Mouse (Mus musculus): Measurements from ENCODE around the gene Cdkal1. TPM values are rescaled to one million over a fixed set of nuclear protein-coding genes. Genes with fewer than 3 reads are reported as not detected.

The Cdkal1 gene
- polyA plus RNA-seq, 1 experiment, result 7.2 TPM

DNA sequence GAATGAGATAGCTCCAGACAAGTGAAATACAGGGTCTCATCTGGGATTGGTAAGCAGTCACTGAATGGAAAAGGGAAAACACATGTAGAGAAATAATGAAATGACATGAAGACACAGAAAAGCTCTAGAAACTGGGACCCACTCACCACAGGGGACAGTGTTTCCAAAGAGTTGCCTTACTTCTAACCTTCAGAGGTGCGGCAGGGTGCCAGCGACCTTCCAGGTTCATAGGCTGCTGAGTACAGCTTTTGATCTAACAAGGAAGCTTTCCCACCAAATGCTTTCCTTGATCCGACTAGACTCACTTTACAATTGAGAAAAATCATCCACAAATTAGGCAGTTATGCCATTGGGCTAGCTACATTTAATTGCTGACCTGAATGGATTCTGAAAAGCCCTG lies 507.1 kb downstream of the Cdkal1 start:
- TF ChIP-seq CTCF (IDR thresholded peaks at IDR 0.05; ENCODE audit: borderline replicate concordance, extremely low read depth, insufficient read depth, insufficient read length) (no peak), POLR2A (IDR thresholded peaks at IDR 0.05; ENCODE audit: borderline replicate concordance, extremely low read depth, insufficient read depth, insufficient read length, poor library complexity, severe bottlenecking) (no peak)
- DNase-seq (ENCODE audit: low read depth), result peak; percentile 36

DNA sequence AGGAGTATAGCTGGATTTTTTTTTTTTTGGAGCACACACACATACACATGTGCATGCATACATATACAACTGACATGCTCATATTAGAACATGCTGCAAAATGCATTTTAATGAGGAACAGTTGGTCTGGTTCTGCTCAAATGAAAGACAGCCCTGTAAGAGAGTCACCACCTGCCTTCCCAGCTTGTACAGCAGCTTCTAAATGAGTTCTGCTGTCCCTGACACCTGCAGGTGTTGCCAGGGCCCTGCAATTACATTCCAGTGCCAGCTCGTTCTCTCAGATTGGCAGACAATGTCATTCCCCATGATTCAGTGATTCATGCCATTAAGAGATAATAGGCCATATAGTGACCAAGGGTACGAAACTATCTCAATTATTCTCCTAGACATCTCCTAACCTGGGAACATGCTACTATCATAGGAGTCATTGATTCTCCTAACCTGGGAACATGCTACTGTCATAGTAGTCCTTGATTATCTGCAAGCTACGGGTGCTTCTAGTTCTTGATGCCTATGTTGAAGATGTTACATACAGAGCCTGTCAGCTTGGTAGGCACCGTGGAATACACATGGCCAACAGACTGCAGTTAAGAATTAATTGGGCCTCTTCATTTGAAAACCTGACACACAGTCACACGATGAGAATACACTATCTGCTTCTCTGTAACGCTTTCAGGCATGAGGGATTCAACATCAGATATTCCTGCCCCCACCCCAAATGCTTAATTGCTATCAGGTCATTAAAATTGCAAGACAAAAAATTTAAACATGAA lies 522.6 kb downstream of the Cdkal1 start:
- TF ChIP-seq CTCF (IDR thresholded peaks at IDR 0.05; ENCODE audit: borderline replicate concordance, extremely low read depth, insufficient read depth, insufficient read length), result no peak
- no peak for TF ChIP-seq POLR2A (IDR thresholded peaks at IDR 0.05; ENCODE audit: borderline replicate concordance, extremely low read depth, insufficient read depth, insufficient read length, poor library complexity, severe bottlenecking)
- peak; percentile 86 for DNase-seq (ENCODE audit: low read depth)

DNA sequence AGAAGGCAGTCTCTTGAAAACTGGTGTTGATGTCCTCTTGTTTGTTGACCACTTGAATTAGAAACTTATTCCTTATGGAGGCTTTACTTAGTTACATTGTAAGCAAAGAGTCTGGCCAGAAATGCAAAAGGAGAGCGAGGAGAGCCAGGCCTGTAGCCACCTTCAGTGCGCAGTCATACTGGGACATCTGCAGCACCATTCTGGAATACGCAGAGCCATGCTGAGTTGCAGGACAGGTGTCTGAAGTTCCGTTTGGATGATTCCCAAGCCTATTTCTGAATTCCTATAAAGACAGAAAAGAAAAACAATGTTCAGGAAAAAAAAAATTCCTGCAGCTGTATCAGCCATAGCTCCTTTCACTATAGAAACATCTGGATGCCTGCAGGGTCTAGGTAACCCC lies 529.5 kb downstream of the Cdkal1 start:
- no peak for DNase-seq (ENCODE audit: low read depth)

DNA sequence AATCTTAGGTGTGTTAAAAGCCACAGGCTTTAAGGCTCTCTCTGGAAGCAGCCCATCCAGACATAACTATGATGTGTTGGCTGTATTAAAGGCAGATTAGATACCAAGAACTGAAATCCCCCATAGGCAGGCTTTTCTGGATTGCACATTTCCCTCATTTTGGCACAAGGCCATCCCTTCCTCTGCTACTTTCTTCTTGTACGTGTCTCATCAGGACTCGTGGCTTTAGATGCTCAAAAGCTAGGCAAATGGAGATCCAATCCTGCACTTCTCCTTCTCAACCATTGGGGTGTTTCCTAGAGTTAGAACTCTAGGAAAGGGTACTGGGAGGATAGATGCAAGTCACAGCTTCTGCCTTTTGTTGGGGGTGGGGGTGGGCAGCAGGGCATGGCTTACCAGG lies 535.1 kb downstream of the Cdkal1 start:
- no peak for TF ChIP-seq POLR2A (IDR thresholded peaks at IDR 0.05; ENCODE audit: borderline replicate concordance, extremely low read depth, insufficient read depth, insufficient read length, poor library complexity, severe bottlenecking)
- no peak for TF ChIP-seq CTCF (IDR thresholded peaks at IDR 0.05; ENCODE audit: borderline replicate concordance, extremely low read depth, insufficient read depth, insufficient read length)
- DNase-seq (ENCODE audit: low read depth), result peak; percentile 48

More for the DNA sequence above, 529.5 kb downstream of the Cdkal1 start:
- no peak for TF ChIP-seq POLR2A (IDR thresholded peaks at IDR 0.05; ENCODE audit: borderline replicate concordance, extremely low read depth, insufficient read depth, insufficient read length, poor library complexity, severe bottlenecking)
- no peak for TF ChIP-seq CTCF (IDR thresholded peaks at IDR 0.05; ENCODE audit: borderline replicate concordance, extremely low read depth, insufficient read depth, insufficient read length)

DNA sequence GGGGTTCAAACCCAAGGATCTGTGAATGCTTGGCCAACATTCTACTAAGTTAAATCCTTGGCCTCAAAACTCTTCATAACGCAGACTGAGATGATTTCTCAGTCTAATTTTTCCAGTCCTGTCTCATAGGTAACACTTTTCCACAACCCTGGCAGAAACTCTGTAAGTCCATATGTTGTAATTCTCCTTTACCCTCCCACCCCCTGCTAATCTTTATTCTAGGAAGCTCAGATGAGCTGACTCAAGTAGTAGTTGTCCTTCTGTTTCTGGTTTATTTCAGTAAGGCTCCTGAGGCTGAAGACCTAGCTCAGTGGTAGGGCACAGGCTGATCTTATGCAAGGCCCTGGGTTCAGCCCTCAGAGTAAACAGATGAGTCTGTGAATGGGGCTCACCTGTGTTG lies 537.8 kb downstream of the Cdkal1 start:
- TF ChIP-seq POLR2A (IDR thresholded peaks at IDR 0.05; ENCODE audit: borderline replicate concordance, extremely low read depth, insufficient read depth, insufficient read length, poor library complexity, severe bottlenecking) (no peak), CTCF (IDR thresholded peaks at IDR 0.05; ENCODE audit: borderline replicate concordance, extremely low read depth, insufficient read depth, insufficient read length) (no peak)
- no peak for DNase-seq (ENCODE audit: low read depth)

DNA sequence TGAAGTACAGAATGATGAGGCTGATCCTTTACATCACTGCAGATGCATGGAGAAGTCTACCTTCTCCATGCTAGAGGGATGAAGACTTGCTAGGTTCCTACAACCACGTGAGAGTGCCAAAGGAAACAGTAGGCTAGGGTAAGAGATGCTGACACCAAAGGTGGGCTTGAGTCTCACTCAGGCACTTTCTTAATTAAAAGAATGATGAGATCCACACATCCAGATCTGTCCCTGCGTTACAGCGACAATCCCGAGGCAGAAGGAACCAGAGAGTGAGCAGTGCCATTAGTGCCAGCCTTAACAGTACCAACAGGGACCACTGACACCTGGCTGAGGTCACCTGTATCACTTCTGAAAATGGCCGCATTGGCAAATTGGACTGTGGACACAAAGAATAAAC lies 539.2 kb downstream of the Cdkal1 start:
- DNase-seq (ENCODE audit: low read depth), result no peak
- TF ChIP-seq CTCF (IDR thresholded peaks at IDR 0.05; ENCODE audit: borderline replicate concordance, extremely low read depth, insufficient read depth, insufficient read length) (no peak), POLR2A (IDR thresholded peaks at IDR 0.05; ENCODE audit: borderline replicate concordance, extremely low read depth, insufficient read depth, insufficient read length, poor library complexity, severe bottlenecking) (no peak)

DNA sequence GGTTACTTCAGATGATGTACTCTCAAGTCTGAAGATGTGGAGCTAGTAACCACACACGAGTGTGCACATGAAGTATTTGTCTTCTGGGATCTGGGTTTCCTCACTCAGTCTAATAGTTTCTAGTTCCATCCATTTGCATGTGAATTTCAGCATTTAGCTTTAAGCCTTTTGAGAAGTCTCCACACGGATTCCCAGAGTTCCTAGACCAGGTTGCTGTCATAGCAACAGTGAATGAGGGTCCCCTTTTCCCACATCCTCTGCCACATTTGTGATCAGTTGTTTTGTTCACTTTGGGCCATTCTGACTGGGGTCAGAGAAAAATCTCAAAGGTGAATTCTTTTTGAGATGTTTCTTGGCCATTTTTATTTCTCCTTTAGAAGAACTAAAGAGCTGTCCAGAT lies 543.4 kb downstream of the Cdkal1 start:
- TF ChIP-seq POLR2A (IDR thresholded peaks at IDR 0.05; ENCODE audit: borderline replicate concordance, extremely low read depth, insufficient read depth, insufficient read length, poor library complexity, severe bottlenecking) (no peak), CTCF (IDR thresholded peaks at IDR 0.05; ENCODE audit: borderline replicate concordance, extremely low read depth, insufficient read depth, insufficient read length) (no peak)

DNA sequence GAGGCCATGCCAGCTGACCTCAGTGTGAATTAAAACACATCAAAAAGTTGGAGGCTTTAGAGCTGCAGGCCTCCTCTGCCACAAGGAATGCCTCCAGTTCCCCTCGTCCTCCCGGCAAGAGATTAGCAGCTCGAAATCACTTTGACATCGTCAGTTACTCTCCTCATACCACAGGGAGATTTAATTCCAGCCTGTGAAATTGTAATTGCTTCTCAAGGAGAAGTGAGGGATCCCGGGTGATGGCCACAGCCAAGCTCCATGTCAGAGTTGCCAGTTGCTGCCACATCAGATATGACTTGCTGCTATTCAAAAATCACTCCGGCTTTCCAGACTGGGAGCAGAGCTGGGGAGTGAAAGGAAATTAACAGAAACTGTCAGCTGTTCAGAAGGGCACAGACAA lies 548.1 kb downstream of the Cdkal1 start:
- DNase-seq (ENCODE audit: low read depth), result peak; percentile 72
- TF ChIP-seq CTCF (IDR thresholded peaks at IDR 0.05; ENCODE audit: borderline replicate concordance, extremely low read depth, insufficient read depth, insufficient read length), result no peak
- no peak for TF ChIP-seq POLR2A (IDR thresholded peaks at IDR 0.05; ENCODE audit: borderline replicate concordance, extremely low read depth, insufficient read depth, insufficient read length, poor library complexity, severe bottlenecking)

More for the DNA sequence above, 543.4 kb downstream of the Cdkal1 start:
- DNase-seq (ENCODE audit: low read depth), result peak; percentile 69

DNA sequence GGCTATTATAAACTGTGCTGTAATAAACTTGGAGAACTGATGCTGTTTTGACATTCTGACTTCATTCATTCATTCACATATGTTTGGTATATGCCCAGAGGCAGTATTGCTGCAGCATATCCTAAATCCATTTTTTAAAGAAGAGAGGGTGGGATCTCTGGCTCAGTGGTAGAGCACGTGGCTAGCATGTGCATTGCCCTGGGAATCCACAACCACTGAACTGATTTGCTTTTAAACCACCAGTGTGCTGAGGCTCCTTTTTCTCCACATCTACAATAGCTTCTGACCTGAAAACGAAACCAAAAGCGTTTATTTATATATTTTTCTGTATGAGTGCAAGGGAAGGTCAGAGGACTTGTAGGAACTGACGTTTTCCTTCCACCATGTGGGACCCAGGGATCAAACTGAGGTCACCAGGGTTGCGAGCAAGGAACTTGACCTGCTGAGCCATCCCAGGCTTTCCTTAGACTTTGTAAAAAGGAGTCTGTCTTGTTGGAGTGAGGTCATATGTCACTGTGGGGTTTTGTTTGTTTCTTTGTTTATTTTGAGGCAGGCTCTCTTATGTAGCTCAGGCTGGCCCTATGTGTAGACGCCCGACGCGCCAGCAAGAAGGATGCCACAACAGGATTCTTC lies 562.8 kb downstream of the Cdkal1 start:
- DNase-seq (ENCODE audit: low read depth), result no peak
- TF ChIP-seq CTCF (IDR thresholded peaks at IDR 0.05; ENCODE audit: borderline replicate concordance, extremely low read depth, insufficient read depth, insufficient read length) (no peak), POLR2A (IDR thresholded peaks at IDR 0.05; ENCODE audit: borderline replicate concordance, extremely low read depth, insufficient read depth, insufficient read length, poor library complexity, severe bottlenecking) (no peak)

DNA sequence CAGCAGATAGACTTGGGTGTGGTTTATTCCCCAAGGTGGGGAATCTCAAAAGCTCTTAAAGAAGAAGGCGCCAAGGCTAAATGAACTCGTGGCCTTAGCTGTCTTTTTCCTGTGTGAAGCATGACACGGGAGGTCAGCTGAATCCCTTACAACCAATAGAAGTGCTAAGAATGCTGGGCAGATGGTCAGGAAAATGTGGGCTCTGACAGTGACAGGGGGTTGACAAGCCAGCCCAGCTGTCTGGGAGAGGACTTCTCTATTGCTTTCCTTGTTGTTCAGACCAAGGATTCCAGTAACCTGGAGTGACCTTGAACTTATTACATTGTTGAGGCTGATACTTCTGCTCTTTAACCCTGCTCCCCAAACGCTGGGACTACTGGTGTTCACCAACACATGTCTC lies 564.9 kb downstream of the Cdkal1 start:
- no peak for TF ChIP-seq POLR2A (IDR thresholded peaks at IDR 0.05; ENCODE audit: borderline replicate concordance, extremely low read depth, insufficient read depth, insufficient read length, poor library complexity, severe bottlenecking)
- no peak for TF ChIP-seq CTCF (IDR thresholded peaks at IDR 0.05; ENCODE audit: borderline replicate concordance, extremely low read depth, insufficient read depth, insufficient read length)
- DNase-seq (ENCODE audit: low read depth), result no peak

DNA sequence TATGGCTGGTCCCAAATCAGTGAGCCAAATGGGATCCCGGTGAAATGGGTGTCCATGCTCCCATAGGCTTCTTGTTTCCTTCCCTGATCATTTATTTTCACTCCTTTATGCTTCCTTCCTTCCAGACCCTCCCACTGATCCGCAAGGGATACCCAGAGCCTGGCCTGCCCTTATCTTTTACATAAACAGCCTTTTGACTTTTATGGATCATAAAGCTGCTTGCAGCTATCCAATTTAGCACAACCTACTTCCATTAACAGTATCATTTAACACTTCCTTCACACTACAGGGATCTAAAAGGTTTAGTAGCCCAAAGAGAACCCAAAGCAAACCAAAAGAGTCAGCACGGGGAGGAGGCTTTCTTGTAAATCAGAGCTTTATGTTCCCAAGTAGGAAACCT lies 570.4 kb downstream of the Cdkal1 start:
- DNase-seq (ENCODE audit: low read depth), result no peak
- TF ChIP-seq CTCF (IDR thresholded peaks at IDR 0.05; ENCODE audit: borderline replicate concordance, extremely low read depth, insufficient read depth, insufficient read length) (no peak), POLR2A (IDR thresholded peaks at IDR 0.05; ENCODE audit: borderline replicate concordance, extremely low read depth, insufficient read depth, insufficient read length, poor library complexity, severe bottlenecking) (no peak)

DNA sequence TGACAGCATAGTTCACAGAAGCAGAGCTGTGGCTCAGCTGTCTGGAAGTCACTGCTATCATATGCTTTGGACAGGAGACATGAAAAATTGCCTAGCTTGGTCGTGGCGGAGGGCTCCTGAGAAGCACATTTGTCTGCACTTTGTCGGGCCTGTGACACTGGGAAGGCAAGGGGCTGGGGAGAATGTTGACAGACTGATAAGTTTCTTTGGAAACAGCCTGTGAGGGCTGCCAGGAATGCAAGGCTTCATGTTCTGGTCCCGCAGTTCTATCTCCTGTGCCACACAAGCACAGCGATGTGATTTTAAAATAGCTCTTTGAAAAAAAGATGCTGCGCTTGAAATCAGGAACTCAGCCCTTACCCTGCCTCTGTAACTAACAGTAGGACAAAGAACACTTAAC lies 573.9 kb downstream of the Cdkal1 start:
- TF ChIP-seq CTCF (IDR thresholded peaks at IDR 0.05; ENCODE audit: borderline replicate concordance, extremely low read depth, insufficient read depth, insufficient read length) (no peak), POLR2A (IDR thresholded peaks at IDR 0.05; ENCODE audit: borderline replicate concordance, extremely low read depth, insufficient read depth, insufficient read length, poor library complexity, severe bottlenecking) (no peak)

More for the DNA sequence above, 573.9 kb downstream of the Cdkal1 start:
- DNase-seq (ENCODE audit: low read depth), result no peak

Measured in brain, embryonic 14.5 days (tissue).